Mouse (Mus musculus) neural tube, embryonic 12.5 days (tissue): ENCODE measurements at regions not wholly inside any gene's neighbourhood (a gene's known extent, or its start where the extent isn't known, plus 50 kb on each side); places are given as distances from the start of the nearest gene placed in this dataset.
"Not testable (repeated sequence)": the region's sequence is repeated elsewhere in the genome, so short reads cannot be mapped to it uniquely, and the experiment has no call there.

Experiments
- ATAC-seq: fragments of 200-750 bp; cut with Nextera tagmentation; 2 replicates; pipeline ENCODE4 v1.8.0; 2017; ENCODE audit warnings: low read depth, mild to moderate bottlenecking, moderate TSS enrichment, moderate library complexity; ENCODE audit not compliant: low FRiP score
- H3K27ac ChIP-seq: fragments of 300-500 bp; sonication (generic); 2 replicates; pipeline ENCODE4 v1.5.1; 2016
- H3K27me3 ChIP-seq: fragments of 300-500 bp; sonication (generic); replicated peaks from 2 replicates; pipeline ENCODE4 v1.6.1; 2016; ENCODE audit warnings: mild to moderate bottlenecking
- H3K36me3 ChIP-seq: fragments of 300-500 bp; sonication (generic); 2 replicates; pipeline ENCODE4 v1.6.1; 2016; ENCODE audit warnings: mild to moderate bottlenecking
- H3K4me1 ChIP-seq: fragments of 300-500 bp; sonication (generic); 2 replicates; pipeline ENCODE4 v1.6.1; 2016
- H3K4me2 ChIP-seq: fragments of 300-500 bp; sonication (generic); replicated peaks from 2 replicates; pipeline ENCODE4 v1.6.1; 2016; ENCODE audit warnings: mild to moderate bottlenecking
- H3K4me3 ChIP-seq: fragments of 300-500 bp; sonication (generic); 2 replicates; pipeline ENCODE4 v1.5.1; 2016
- H3K9ac ChIP-seq: fragments of 300-500 bp; sonication (generic); 2 replicates; pipeline ENCODE4 v1.6.1; 2016; ENCODE audit warnings: mild to moderate bottlenecking
- H3K9me3 ChIP-seq: fragments of 300-500 bp; sonication (generic); 2 replicates; pipeline ENCODE4 v1.6.1; 2016; ENCODE audit warnings: mild to moderate bottlenecking
- WGBS: fragments of 180-500 bp; shearing (Covaris S2); methylation state at CpG from one replicate; pipeline ENCODE4 v1.1.7; 2016; 5-methylcytosine and 5-hydroxymethylcytosine counted together

DNA sequence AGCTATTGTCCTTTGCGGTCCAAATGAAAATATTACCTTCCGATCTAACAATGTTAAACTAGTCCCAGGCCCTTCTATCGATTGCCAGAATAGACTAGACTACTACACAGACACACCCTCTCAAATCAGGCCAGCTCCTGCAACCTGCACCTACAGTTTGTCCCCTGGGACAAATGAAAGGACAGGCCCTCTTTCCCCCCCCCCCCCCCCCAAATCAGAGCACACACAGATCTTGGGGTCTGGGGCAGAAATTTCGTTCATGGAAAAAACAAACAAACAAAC is 77.8 kb downstream of the BC107364 start:
- not testable (repeated sequence) for H3K4me1 ChIP-seq, ATAC-seq, H3K4me3 ChIP-seq, H3K36me3 ChIP-seq, H3K9ac ChIP-seq, H3K27me3 ChIP-seq, H3K9me3 ChIP-seq, H3K4me2 ChIP-seq, H3K27ac ChIP-seq
- no CpG with 5 or more reads among the region's 4 CpGs for WGBS

DNA sequence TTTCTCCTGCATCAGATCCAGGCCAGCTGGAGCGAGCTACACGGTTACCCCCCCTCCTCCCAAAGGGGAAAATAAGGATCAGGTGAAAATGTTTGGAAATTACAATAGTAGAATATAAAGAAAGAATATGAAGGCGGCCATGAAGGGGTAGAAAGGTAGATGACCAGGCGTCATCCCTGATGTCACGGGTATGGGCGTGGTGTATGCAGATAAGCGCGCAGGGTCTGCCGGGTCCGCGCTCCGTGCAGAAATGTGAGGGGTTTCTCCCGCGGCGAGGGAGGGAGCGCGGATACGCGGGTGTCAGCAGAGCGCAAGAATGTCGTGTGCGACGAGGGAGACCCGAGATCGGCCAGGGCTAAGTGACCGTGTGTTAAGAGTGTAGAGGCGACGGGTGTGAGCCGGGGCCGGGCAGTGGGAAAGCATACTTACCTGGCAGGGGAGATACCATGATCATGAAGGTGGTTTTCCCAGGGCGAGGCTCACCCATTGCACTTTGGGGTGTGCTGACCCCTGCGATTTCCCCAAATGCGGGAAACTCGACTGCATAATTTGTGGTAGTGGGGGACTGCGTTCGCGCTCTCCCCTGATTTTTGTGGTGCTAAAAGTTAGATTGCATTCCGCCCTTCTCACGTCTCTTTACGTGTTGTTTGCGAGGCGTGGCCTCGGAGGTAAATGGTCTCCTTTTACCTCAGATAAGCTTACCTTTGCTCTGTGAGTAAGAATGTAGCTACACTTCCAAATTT is 78.3 kb downstream of the BC107364 start:
- not testable (repeated sequence) for H3K27ac ChIP-seq, H3K4me2 ChIP-seq, H3K36me3 ChIP-seq, H3K27me3 ChIP-seq, H3K4me3 ChIP-seq, H3K4me1 ChIP-seq, H3K9me3 ChIP-seq, H3K9ac ChIP-seq
- ATAC-seq, result peak; percentile 92
- 11% methylated on average over 2 of the region's 43 CpGs for WGBS

- WGBS, result 43% methylated on average over 10 of the region's 10 CpGs
- not testable (repeated sequence) for H3K36me3 ChIP-seq, H3K9me3 ChIP-seq, H3K4me3 ChIP-seq, H3K4me2 ChIP-seq, H3K9ac ChIP-seq, H3K4me1 ChIP-seq, H3K27ac ChIP-seq, ATAC-seq
- H3K27me3 ChIP-seq, result peaks cover 19% of the 10 kb centered on the region
Observed at GRCm38 (mm10) chr3:96362581-96362980, 68.8 kb upstream of the Fcgr1 start.

DNA sequence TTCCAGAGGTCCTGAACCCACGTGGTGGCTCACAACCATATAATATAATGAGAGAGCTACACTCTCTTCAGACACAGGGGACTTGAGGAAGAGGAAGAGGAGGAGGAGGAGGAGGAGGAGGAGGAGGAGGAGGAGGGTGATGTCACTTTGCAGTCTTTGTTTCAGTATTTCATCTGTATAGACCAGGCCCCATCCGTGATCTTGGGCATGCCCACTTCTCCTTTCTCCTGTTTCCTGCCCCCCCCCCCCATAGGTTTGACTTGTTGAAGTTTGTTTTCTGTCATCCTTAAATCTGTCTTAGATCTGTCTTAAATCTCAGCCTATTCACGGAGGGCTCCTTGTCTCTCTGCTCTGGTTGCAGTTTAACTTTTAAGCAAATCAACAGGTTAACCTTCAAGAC is 67.0 kb upstream of the Fcgr1 start:
- Histone ChIP-seq H3K4me3 (no peak overlapping the region), H3K36me3 (no peaks in the 10 kb centered on the region), H3K4me1 (no peaks in the 10 kb centered on the region), H3K9me3 (no peaks in the 10 kb centered on the region), H3K9ac (no peak overlapping the region), H3K27ac (no peak overlapping the region), H3K27me3 (peaks cover 19% of the 10 kb centered on the region), H3K4me2 (no peak overlapping the region)
- 70% methylated on average over 3 of the region's 3 CpGs for WGBS
- no peak for ATAC-seq

- H3K9ac ChIP-seq, result not testable (repeated sequence)
- 8% methylated on average over 2 of the region's 21 CpGs for WGBS
Observed at GRCm38 (mm10) chr3:96360214-96360536, 66.4 kb upstream of the Fcgr1 start.

DNA sequence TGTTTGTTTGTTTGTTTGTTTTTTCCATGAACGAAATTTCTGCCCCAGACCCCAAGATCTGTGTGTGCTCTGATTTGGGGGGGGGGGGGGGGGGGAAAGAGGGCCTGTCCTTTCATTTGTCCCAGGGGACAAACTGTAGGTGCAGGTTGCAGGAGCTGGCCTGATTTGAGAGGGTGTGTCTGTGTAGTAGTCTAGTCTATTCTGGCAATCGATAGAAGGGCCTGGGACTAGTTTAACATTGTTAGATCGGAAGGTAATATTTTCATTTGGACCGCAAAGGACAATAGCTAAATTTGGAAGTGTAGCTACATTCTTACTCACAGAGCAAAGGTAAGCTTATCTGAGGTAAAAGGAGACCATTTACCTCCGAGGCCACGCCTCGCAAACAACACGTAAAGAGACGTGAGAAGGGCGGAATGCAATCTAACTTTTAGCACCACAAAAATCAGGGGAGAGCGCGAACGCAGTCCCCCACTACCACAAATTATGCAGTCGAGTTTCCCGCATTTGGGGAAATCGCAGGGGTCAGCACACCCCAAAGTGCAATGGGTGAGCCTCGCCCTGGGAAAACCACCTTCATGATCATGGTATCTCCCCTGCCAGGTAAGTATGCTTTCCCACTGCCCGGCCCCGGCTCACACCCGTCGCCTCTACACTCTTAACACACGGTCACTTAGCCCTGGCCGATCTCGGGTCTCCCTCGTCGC is 65.9 kb upstream of the Fcgr1 start:
- H3K4me1 ChIP-seq, H3K27ac ChIP-seq, H3K4me2 ChIP-seq, H3K9me3 ChIP-seq, H3K9ac ChIP-seq, H3K4me3 ChIP-seq, H3K36me3 ChIP-seq: not testable (repeated sequence)
- no CpG with 5 or more reads among the region's 26 CpGs for WGBS
- peak; percentile 78 for ATAC-seq
- peaks cover 19% of the 10 kb centered on the region for H3K27me3 ChIP-seq

More at GRCm38 (mm10) chr3:96360214-96360536, 66.4 kb upstream of the Fcgr1 start:
- H3K9me3 ChIP-seq, H3K36me3 ChIP-seq, H3K4me2 ChIP-seq, H3K4me1 ChIP-seq, H3K4me3 ChIP-seq, H3K27ac ChIP-seq: not testable (repeated sequence)
- ATAC-seq, result peak; percentile 86
- H3K27me3 ChIP-seq, result peaks cover 19% of the 10 kb centered on the region

DNA sequence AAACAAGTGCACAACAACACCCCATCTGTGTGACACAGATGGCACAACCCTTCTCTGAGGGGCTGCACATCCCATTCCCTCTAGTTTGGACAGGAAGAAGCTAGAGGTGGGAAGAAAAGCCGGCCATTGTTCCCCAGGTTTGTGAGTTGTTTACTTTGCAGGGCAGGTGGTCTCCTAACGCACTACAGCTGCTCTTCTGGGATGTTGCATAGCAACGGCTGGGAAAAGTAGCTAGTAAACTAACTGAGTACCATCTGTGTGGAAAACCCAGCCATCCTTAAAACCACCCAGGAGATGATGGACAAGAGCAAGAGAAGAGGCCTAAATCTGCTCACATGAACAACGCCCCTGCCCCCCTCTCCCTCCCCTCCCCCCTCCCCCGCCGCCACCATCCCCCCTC is 57.9 kb upstream of the Fcgr1 start:
- WGBS, result no CpG with 5 or more reads among the region's 6 CpGs
- not testable (repeated sequence) for ATAC-seq, H3K27me3 ChIP-seq, H3K9ac ChIP-seq, H3K4me2 ChIP-seq, H3K27ac ChIP-seq, H3K4me1 ChIP-seq, H3K36me3 ChIP-seq, H3K9me3 ChIP-seq, H3K4me3 ChIP-seq

DNA sequence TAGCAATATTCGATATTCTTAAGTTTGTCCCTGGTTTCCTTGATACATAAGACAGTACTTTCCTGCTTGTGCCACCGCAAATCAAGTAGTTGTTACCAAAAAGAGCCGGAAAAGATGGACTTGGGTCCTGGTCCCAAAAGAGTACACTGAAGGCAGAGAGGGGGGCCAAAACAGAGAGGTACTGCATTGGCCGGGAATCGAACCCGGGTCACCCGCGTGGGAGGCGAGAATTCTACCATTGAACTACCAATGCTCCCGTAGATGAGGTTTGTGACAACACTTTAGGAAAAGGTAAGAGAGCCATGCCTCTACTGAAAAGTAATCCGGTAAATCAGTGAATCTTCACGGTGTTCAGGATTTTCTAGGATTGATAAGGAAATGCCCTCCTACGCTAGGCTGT is 57.2 kb upstream of the Fcgr1 start:
- no CpG with 5 or more reads among the region's 13 CpGs for whole genome bisulfite sequencing
- not testable (repeated sequence) for H3K4me3 ChIP-seq, H3K9ac ChIP-seq, ATAC-seq, H3K9me3 ChIP-seq, H3K27ac ChIP-seq, H3K4me1 ChIP-seq, H3K4me2 ChIP-seq, H3K27me3 ChIP-seq, H3K36me3 ChIP-seq

DNA sequence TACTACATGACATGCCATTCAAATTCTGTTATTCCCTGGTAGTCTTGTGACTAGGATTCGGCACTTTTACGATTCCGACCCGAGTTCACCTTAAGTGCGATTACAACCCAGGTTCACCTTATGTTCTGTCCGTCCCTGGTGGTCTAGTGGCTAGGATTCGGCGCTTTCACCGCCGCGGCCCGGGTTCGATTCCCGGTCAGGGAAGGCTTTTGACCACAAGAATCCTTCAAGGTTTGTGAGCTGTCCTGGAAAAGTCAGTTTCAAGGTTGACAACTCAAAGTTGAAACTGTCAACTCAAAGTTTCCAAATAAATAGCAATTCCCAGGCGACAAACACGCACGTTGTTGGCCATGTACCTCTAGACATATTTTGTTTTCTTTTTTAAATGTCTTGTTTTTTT is 52.8 kb upstream of the Fcgr1 start:
- not testable (repeated sequence) for H3K9me3 ChIP-seq, H3K36me3 ChIP-seq, H3K4me2 ChIP-seq, ATAC-seq, H3K27ac ChIP-seq, H3K4me1 ChIP-seq, H3K4me3 ChIP-seq, H3K9ac ChIP-seq
- peaks cover 21% of the 10 kb centered on the region for H3K27me3 ChIP-seq
- WGBS, result no CpG with 5 or more reads among the region's 17 CpGs

- Histone ChIP-seq H3K36me3 (no peaks in the 10 kb centered on the region), H3K4me3 (no peak overlapping the region), H3K4me1 (no peaks in the 10 kb centered on the region), H3K9me3 (no peaks in the 10 kb centered on the region), H3K27ac (no peak overlapping the region), H3K9ac (no peak overlapping the region), H3K4me2 (no peak overlapping the region), H3K27me3 (peaks cover 34% of the 10 kb centered on the region)
- WGBS, result 1% methylated on average over 27 of the region's 27 CpGs
- ATAC-seq, result no peak
Observed at GRCm38 (mm10) chr3:96343471-96344120, 49.8 kb upstream of the Fcgr1 start.
